Mouse (Mus musculus) naive thymus-derived CD4-positive, alpha-beta T cell, adult 2 months (primary cell): ENCODE results near the gene Olfr1288.

Experiments
- DNase-seq: peaks from one replicate; pipeline ENCODE4 v3.0.0-alpha.2; 2011; ENCODE audit warnings: low read depth

Olfr1288 gene

GRCm38 (mm10) chr2:111473801-111474200 lies at the start of gene Olfr1288:
TSS of gene Olfr1288 (plus strand) at chr2:111474101.
- no peak for DNase-seq

- DNase-seq = no peak
These were observed 25.1 kb upstream of the Olfr1288 start, which contains the start of gene Olfr1287 for GRCm38 (mm10) chr2:111448842-111449241. TSS of gene Olfr1287 (plus strand) at chr2:111449142.

GRCm38 (mm10) chr2:111480519-111480918 lies 6.6 kb downstream of the Olfr1288 start, which contains the start of gene Olfr1289:
TSS of gene Olfr1289 (plus strand) at chr2:111480819.
- no peak for DNase-seq

GRCm38 (mm10) chr2:111493729-111494128 lies 19.8 kb downstream of the Olfr1288 start, which contains the start of gene Olfr1290:
TSS of gene Olfr1290 (minus strand) at chr2:111493829.
- DNase-seq = no peak

GRCm38 (mm10) chr2:111496880-111497279 lies 23.0 kb downstream of the Olfr1288 start, which contains the start of gene Olfr1291-ps1:
TSS of gene Olfr1291-ps1 (plus strand) at chr2:111497180.
- DNase-seq = no peak

- no peak for DNase-seq
These were observed 43.5 kb downstream of the Olfr1288 start for GRCm38 (mm10) chr2:111517451-111517850.

- no peak for DNase-seq
These were observed 51.0 kb downstream of the Olfr1288 start, which contains the start of gene Olfr1293-ps for GRCm38 (mm10) chr2:111524903-111525302. TSS of gene Olfr1293-ps (plus strand) at chr2:111525203.
